Mouse (Mus musculus) left cerebral cortex, postnatal 14 days (tissue): ENCODE data around the gene Shroom4. TPM values are rescaled to one million over a fixed set of nuclear protein-coding genes. Genes with fewer than 3 reads are reported as not detected.
"Not testable (repeated sequence)": the region's sequence is repeated elsewhere in the genome, so short reads cannot be mapped to it uniquely, and the experiment has no call there.

ENCODE experiments used
- DNase-seq, 2 experiments: peaks; one replicate each; pipeline ENCODE4 v3.0.0; 2021 to 2022; ENCODE audit warnings: low spot score in 2 of 2, mixed read lengths in 1 of 2
- intact Hi-C: fragments of 180-260 bp; cut with DNase I; formaldehyde crosslinking; loops from one replicate; pipeline ENCODE4 v1.15.1; 2025
- long read RNA-seq, 2 experiments: library from polyadenylated mRNA; stranded (forward); transcript quantifications; one replicate each; pipeline ENCODE4 v2.0.0; 2021
- total RNA-seq, 2 experiments: library from RNA; stranded (reverse); gene quantifications; 2 replicates each; pipeline ENCODE4 v1.2.3; 2021

Shroom4 gene
- 1 to 10 TPM; 3.8 to 5.6 TPM for total RNA-seq
- long read RNA-seq, experiment 1, partial matches to known transcripts: 2 of 3 reads
- long read RNA-seq, experiment 1, other reads (novel, unspliced or antisense): 1 of 3 reads
- long read RNA-seq, experiment 2, partial matches to known transcripts: 1 of 2 reads
- long read RNA-seq, experiment 2, other reads (novel, unspliced or antisense): 1 of 2 reads

DNA sequence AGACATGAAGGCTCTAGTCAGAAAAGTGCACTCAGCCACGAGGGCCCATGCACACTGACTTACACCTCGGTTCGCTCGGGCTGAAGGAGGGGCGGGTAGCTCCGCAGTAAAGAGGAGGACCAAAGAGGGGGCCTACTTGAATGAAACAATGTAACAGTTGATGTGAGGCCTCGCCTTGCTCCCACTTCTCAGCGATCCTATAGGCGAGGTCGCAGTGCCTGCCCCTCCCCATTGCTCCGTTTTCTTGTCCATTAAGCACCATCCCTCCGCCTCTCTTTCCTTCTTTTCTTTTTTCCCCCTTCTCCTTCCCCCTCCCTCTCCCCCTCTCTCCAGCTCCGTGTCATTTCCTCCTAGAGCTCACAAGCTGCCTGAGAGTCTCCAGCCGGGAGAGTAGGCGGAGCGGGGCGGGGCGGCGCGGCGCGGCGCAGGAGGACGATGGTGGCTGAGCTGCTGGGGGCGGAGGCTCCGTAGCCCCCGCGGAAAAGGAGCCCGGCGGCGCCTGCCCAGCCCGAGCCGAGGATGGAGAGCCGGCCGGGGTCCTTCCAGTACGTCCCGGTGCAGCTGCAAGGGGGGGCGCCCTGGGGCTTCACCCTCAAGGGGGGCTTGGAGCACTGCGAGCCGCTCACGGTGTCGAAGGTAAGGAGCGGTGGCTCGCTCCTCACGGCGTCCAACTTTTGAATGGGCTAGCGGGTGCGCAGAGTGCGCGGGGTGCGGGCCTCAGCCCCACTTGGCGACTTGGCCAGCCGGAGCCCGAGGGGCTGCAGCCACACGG lies at the start of gene Shroom4:
Gene Shroom4 (plus strand): TSS at position 229 of the 772 bp plus-strand sequence.
- peak; percentile 3 to 60 for DNase-seq
- intact Hi-C loops: no loop called here

DNA sequence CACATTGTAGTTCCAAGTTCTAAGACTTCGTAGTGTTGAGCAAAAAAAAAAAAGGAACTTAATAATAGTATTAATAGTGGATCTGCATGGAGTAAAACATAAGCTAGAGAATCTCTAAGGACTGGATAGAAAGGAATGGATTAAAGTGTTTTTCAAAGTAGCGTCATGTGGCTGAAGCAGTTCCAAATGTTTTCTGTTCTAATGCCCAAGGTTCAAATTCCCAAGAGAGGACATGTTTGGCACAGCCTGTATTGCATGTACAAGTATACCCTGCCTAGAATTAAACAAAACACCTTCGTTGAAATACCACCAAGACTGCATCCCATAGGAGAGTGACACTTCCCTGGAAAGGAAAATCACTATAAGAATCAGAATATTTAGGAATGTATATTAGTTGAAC lies 42.8 kb upstream of the Shroom4 start:
- DNase-seq: no peak
- intact Hi-C loops: no loop called here

DNA sequence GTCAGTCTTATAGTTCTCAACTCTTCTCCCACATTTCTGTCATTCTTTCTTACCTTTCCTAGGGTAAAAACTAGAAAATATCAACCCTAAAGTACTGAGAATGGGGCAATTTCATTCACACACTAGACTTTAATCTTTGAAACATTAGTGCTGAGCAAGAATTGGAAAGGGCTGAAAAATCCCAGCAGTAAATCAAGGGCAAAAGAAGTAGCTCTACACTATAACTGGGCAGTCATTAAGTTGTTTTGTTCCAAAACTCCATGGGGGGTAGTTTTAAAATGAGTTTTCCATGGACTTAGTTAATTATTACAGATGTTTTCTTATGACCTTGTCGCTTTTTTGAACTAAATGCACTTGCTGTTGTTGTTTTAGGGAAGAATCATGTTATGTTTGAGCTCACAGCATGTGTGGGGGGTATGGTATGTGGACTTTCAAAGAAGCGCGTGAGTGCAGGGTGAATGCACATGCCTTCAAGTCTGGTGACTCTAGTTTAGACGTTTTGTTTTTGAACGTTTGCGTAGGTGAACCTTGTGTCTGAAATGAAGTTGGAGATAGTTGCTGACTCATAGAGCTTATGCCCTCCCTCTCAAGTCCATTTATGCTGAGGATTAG lies 42.0 kb upstream of the Shroom4 start:
- no peak for DNase-seq
- intact Hi-C loops: no loop called here

DNA sequence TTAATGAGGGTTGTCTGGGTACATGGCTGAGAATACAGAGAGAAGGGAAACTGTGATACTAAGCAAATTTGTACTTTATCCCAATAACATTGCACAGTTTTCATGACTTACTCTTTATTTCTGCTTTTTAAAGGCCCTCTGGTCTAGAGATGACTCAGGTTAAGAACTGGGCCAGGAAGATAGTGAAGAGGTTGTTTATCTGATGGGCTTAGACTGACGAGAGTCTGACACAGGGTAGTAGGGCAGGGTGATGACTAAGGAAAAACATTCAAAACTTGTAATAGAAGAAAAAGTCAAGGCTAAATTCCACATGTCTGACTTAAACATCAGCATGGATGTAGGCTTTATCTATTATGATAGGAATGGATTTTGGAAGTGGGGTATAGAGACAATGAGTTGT lies 30.8 kb upstream of the Shroom4 start:
- no peak for DNase-seq
- intact Hi-C loops: no loop called here

DNA sequence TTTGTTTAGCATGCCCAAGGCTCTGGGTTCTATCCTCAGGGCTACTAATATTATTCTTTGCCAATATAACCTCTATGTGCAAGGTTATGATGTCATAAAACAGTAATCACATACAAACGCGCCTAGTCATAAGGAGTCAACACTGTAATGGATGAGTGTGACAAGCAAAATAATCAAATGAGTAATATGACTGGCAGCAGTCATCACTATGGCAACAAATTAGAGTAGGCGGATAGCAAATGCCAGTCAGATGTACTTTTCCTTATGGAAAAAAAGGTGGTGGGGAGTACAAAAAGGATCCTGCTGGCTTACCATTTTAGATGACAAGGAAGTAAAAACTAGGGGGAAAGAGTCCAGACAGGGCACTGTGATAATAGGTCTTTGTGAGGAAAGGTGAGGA lies 28.9 kb upstream of the Shroom4 start:
- intact Hi-C loops: no loop called here
- DNase-seq: no peak

DNA sequence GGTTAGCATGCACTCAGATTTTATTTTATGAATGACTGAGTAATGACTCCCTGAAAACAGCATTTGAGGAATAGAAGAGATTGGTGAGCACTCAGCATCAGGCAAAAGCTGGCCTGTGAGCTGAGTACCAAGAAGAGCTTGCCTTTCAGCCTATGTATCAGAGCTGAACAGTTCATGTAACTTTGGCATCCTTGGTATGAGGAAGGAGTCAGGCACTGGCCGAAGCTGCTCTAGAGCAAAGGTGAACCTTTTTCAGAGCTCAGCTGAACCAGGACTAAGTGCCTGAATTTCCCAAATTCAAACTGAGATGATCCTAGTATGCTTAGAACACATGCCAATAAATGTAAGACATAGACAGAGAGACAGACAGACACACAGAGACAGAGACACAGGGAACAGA lies 5.8 kb upstream of the Shroom4 start:
- intact Hi-C loops: no loop called here
- no peak for DNase-seq

DNA sequence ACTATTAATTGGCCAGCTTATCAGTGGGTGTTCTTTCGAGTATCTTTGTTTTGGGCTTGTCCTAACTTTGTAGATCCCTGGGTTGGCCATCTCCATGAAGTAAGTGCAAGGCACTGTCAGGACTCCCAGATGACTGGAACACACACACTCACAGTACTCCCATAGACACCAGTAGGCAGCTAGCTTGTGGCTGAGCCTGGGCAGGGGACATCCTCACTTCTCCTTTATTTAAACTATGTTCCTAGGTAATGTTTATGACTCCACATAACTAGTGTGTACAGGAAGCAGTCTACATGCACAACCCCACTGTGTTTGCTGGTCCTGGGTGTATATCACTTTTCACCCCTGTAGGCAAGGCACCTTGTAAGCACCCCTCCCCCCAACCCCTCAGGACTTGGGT lies 461 bp upstream of the Shroom4 start:
- intact Hi-C loops: no loop called here
- DNase-seq: no peak

DNA sequence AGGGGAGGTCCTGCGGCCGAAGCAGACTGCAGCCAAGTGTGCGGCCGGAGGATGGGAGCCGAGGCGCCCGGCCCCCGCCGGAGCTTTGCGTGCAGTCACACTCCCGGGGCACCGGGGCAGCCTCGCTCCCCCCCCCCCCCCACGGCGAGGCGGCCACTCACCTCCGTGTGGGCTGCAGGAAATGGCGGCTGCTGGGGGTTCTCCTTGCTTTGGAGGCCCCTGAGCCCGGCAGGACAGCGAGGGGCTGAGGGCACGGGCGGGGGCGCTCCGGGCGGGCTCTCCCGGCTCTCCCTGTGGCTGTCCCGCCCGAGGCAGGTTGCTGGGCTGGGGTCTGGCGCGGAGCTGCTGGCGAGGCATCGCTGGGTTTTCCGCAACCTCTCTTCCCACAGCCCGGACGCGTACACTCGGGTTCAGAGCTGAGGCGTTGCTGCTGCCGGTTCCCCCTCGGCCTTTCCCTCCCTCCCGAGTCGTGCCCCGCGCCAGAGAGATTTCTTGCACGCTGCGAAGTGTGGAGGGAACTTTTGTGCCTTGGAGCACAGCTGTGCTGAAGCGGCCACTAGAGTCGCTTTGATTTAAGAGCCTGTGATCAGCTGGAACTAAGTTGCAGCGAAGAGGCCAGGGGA lies 855 bp downstream of the Shroom4 start:
- DNase-seq: no peak
- intact Hi-C loops: no loop called here

DNA sequence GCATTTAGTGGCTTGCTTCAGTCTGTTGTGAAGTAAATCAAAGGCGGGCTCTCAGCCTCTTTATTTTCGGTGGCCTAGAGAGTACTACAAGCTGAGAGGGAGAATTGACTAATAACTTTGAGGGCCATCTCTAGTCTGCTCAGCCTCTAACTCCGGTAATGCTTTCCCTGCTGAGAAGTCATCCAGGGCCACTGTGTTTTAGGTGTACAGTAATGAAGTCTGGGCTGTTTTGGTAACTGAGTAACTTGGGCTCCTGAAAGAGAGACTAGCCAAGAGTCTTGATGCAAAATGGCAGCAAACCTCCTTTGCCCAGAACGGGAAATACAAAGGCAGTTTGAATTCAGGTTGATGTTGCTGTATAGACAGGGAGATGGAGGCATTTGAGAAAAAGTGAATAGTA lies 3.3 kb downstream of the Shroom4 start:
- intact Hi-C loops: no loop called here
- DNase-seq: no peak

DNA sequence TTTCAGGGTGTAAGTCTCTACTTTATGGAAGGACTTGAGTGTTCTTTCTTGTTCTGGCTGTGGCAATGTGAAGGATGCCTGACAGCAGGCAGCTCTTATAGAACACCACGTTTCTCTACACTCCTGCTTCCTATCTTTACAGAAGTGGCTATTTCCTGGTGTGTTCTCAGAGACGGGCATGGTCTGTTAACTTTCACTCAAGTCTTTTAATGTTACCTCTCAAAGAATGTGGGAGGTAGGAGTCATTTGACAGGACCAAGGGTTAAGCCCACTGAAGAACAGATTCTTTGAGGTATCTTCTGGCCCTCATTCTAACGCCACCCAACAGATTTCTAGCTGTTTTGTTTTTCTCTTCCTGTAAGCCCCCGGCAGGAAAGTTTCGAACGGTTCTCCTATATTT lies 9.5 kb downstream of the Shroom4 start:
- no peak for DNase-seq
- intact Hi-C loops: no loop called here

DNA sequence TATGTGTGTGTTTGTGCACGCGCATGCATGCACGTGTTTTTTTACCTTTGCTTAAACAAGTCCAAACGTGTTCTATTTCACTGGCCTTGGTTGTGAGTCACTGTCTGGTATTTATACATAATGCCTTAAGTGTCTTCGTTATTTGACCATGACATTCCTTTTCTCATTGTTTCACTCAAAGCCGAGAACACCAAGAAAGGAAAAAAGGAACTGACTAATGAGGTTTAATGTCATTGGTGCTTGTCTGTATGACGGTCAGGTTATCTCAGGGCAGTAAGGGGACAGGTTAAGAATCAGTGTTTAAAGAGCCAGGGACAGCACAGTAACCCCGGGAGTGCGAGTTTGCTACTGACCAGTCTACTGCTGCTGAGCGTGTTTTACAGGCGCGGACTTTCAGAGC lies 15.8 kb downstream of the Shroom4 start:
- intact Hi-C loops: no loop called here
- no peak for DNase-seq

DNA sequence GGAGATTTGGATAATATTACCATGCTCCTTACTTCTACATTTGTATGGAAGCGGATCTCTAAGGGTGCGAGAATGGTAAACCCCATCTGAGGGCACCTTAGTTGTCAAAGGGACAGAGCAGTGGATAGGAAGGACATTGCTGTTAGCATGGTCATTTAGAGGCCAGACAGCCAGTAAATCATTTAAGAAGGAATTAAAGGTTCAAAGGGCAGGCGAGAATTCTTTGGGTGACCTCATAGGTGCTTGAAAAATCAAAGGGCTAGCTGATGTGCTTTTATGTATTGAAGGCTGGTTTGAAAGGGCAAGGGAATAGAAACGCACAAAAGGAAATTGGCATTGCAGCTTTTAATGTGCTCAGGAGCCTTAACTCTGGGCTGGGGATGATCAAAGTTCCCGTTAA lies 16.3 kb downstream of the Shroom4 start:
- intact Hi-C loops: no loop called here
- no peak for DNase-seq

DNA sequence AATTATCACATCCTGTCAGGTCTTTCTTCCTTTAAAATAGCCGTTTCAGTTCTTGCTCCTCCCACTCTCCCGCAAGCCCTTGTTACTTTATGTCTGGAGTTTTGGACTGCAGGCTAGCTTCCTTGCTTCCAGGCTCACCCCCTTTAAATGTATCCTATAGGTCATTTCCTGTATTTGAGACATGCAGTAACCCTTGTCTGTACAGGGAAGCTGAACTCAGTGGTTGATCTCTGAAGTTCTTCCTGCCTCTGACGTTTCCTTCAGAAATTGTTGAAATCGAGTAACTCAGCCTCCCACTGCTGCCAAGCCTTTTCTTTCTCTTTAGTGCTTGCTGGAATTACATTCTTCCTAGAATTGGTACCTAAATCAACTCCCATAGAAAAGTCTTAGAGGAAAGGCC lies 18.5 kb downstream of the Shroom4 start:
- no peak for DNase-seq
- intact Hi-C loops: no loop called here

DNA sequence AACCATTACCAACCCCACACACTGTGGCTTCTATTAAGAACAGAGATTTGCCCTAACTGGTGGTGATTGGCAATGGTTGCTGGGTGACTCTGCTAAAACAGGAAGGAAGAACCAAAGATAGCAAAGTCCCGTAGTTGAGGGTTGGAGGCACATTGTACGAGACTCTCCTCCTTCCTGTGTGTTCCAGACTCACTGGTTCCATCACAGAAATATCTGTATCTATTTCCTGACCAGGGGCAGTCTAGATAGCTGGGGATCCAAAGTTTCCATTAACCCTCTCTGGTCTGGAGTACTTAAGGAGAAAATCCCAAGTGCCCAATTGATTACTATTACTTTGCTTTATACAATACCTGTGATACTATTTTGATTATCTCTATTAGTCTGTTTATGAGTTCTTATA lies 35.6 kb downstream of the Shroom4 start:
- intact Hi-C loops: no loop called here
- no peak for DNase-seq

DNA sequence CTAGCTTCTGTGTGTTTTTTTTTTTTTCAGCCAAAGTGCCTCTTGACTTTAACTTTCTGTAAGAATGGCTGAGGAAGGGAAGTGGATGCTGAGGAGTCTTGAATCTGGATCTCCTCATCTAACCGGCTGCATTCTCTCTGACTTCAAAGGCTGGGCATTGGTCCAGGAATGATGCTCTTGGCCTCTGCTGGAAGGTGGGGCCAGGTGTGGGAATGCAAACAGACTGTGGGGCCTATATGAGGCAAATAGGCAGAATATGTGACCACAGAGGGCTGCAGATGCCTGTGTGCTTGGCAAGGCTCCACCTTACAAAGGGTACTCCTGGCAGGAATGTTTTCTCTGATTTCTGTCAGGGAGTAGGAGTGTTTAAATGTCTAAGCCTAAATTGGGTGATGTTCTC lies 46.8 kb downstream of the Shroom4 start:
- intact Hi-C loops: no loop called here
- no peak for DNase-seq

DNA sequence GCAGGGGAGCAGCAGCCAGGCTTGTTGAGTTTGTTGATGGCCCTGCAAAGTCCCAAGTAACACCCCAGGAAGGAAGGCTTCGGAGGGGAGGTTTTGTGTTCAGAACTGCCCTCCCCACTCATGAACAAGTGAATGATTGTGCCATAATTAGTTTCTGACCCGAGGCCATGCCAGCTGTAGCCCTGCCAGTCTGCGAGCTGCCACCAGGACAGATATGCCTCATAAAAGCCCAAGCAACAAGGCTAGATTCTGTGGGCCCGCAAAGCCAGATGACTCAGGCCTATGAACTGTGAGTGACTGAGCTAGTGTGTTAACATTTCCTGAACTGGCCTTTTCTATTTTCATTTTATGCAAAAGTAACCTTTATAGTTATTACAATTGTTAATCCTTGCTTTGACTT lies 48.3 kb downstream of the Shroom4 start:
- intact Hi-C loops: no loop called here

DNA sequence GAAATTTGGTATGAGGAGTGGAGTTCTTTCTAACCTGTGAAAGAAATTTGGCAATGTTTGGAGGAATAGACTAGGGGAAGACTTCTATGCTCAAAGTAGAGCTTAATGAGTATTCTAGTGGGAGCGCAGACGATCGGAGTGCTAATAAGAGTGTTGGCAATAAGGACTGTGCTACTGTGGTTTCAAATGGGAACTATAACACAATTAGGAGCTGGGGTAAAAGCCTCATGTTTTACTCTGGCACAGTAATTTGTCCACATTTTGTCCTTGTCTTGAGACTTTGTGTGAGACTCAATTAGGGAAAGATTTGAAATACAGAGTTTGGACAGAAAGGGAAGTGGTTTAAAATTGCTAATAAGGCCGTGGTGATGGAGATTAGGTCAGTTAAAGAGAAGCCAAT lies 53.6 kb downstream of the Shroom4 start:
- intact Hi-C loops: no loop called here
- DNase-seq: no peak

More for the DNA sequence above, 48.3 kb downstream of the Shroom4 start:
- DNase-seq: peak in 1 of 2 experiments; percentile 3

DNA sequence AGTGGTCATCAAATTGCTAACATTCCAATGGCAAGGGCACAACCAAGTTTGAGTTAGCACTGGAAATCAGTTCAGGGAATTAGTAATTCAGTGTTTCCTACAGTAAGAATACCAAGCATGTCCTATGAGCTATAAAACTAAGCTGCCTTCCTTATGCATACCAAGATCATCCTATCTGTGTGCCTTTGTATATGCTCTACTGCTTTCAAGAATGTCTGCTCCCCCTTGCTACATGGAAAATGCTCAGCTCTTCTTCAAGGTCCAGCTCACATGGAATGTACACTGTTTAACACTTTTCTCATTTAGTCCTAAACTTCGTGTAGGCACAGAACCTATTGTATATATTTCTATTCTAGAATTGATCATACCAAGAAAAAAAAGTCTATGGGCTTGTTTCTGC lies 69.6 kb downstream of the Shroom4 start:
- DNase-seq, intact Hi-C loops: not testable (repeated sequence)

DNA sequence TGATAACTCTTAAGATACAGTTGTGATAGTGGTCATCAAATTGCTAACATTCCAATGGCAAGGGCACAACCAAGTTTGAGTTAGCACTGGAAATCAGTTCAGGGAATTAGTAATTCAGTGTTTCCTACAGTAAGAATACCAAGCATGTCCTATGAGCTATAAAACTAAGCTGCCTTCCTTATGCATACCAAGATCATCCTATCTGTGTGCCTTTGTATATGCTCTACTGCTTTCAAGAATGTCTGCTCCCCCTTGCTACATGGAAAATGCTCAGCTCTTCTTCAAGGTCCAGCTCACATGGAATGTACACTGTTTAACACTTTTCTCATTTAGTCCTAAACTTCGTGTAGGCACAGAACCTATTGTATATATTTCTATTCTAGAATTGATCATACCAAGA lies 72.9 kb downstream of the Shroom4 start:
- intact Hi-C loops: loop anchor here (10.0 kb wide), 1 partner anchor 148 kb away; the partner anchor contains the start of gene Bmp15
- not testable (repeated sequence) for DNase-seq

DNA sequence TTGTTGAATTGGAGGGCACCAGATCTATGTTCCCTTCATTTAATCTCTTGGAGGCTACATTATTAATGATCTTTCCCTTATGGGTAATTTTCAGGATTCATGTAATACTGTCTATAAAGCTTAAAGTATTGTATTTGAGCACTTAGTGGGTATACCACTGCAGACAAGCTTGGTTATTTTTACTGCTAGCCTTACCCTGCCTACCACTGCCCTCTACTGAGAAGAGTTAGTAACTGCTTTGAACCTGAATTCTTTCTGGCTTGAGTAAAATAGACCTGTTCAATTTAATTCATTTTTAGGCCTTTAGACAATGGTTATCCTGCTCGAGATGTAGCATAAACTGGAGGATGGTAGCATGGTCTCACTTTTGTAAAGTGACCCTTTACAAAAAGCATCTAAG lies 75.5 kb downstream of the Shroom4 start:
- DNase-seq: no peak
- intact Hi-C loops: loop anchor here (2.0 to 10.0 kb wide), 2 partner anchors 150 to 214 kb away; partner anchors contain the start of gene Bmp15
